Mouse (Mus musculus): ENCODE measurements at regions not wholly inside any gene's neighbourhood (a gene's known extent, or its start where the extent isn't known, plus 50 kb on each side); places are given as distances from the start of the nearest gene placed in this dataset.

DNA sequence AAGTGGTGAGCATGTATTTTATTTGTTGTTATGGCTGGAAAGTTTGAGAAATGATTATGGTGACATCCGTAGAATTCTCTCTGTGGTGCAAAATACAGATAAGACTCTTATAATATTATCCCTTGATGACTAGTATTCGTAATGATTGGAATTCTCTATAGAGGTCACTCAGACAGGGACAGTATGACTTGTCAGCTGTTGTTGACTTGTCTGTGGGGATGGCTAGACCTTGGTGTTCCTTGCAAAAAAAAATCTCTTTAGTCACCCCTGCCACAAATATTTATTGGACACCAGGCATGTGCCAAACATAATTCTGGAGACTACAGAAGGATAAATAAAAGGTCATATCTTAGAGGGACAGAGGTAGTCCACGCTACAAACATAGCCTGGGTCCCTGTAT is 1360.6 kb downstream of the Gsdmc2 start:
- H3K4me2 ChIP-seq (ENCODE audit: low read depth): no peak overlapping the region
- 90% methylated on average over 3 of the region's 3 CpGs for WGBS
- ATAC-seq (ENCODE audit: insufficient read depth, low FRiP score, low TSS enrichment): no peak
- H3K9me3 ChIP-seq (ENCODE audit: control insufficient read depth, low read length): no peaks in the 10 kb centered on the region
- no peaks in the 10 kb centered on the region for H3K4me1 ChIP-seq (ENCODE audit: control insufficient read depth, insufficient read depth, low read length)
- no peaks in the 10 kb centered on the region for H3K36me3 ChIP-seq (ENCODE audit: control insufficient read depth, insufficient read depth, low read length)
- no peak for DNase-seq (ENCODE audit: low spot score)
- no peak overlapping the region for H3K9ac ChIP-seq (ENCODE audit: low read length)
- no peak overlapping the region for H3K4me3 ChIP-seq (ENCODE audit: low read depth, low read length)
- H3K27ac ChIP-seq (ENCODE audit: low read depth, low read length): no peak overlapping the region
- H3K27me3 ChIP-seq (ENCODE audit: control insufficient read depth, insufficient read depth, low read length): no peaks in the 10 kb centered on the region

DNA sequence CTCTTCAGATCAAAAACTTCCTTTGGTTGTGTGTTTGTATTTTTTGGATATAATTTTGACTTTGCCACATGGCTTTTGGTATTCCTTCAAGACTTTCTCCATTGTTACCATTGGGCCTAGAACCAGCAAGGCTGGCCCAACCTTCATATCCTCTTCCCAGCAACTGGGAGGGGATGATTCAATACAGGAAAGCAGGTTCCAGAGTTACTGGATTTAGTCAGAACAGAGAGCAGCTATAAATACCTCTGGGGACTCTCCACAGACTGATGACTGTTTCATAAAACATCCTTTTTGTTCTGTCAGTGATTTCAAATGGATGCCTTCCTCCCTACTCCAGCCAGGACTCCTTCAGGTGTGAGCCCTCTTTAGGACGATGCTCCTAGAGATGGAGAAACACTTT is 1361.4 kb downstream of the Gsdmc2 start:
- Histone ChIP-seq H3K9me3 (ENCODE audit: control insufficient read depth, low read length) (no peaks in the 10 kb centered on the region), H3K4me1 (ENCODE audit: control insufficient read depth, insufficient read depth, low read length) (no peaks in the 10 kb centered on the region), H3K27ac (ENCODE audit: low read depth, low read length) (no peak overlapping the region), H3K27me3 (ENCODE audit: control insufficient read depth, insufficient read depth, low read length) (no peaks in the 10 kb centered on the region), H3K4me2 (ENCODE audit: low read depth) (no peak overlapping the region), H3K9ac (ENCODE audit: low read length) (no peak overlapping the region), H3K36me3 (ENCODE audit: control insufficient read depth, insufficient read depth, low read length) (no peaks in the 10 kb centered on the region), H3K4me3 (ENCODE audit: low read depth, low read length) (no peak overlapping the region)
- 88% methylated on average over 1 of the region's 1 CpGs for WGBS
- DNase-seq (ENCODE audit: low spot score) (no peak), ATAC-seq (ENCODE audit: insufficient read depth, low FRiP score, low TSS enrichment) (no peak)

DNA sequence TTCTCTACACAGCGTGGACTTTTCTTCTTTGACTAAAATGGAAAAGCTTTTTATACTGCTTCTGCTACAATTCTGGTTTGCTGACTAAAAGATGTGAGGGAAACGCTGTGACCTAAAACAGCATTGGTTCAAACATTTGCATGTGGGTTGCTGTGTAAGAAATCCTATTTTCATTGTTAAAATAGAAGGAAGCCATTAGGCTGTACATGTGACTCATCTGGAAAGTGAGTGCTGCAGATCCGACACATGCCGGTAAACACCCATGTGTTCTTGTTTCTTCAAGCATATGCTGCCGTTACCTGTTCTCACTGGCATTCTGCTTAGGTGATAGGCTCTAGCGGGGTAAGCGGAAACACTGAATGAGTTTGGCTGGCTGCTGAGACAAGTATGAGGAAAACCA is 1362.6 kb downstream of the Gsdmc2 start:
- H3K9ac ChIP-seq (ENCODE audit: low read length): no peak overlapping the region
- 85% methylated on average over 7 of the region's 7 CpGs for WGBS
- H3K9me3 ChIP-seq (ENCODE audit: control insufficient read depth, low read length): no peaks in the 10 kb centered on the region
- no peaks in the 10 kb centered on the region for H3K36me3 ChIP-seq (ENCODE audit: control insufficient read depth, insufficient read depth, low read length)
- no peaks in the 10 kb centered on the region for H3K27me3 ChIP-seq (ENCODE audit: control insufficient read depth, insufficient read depth, low read length)
- ATAC-seq (ENCODE audit: insufficient read depth, low FRiP score, low TSS enrichment) (no peak), DNase-seq (ENCODE audit: low spot score) (no peak)
- no peak overlapping the region for H3K27ac ChIP-seq (ENCODE audit: low read depth, low read length)
- H3K4me3 ChIP-seq (ENCODE audit: low read depth, low read length): no peak overlapping the region
- H3K4me2 ChIP-seq (ENCODE audit: low read depth): no peak overlapping the region
- H3K4me1 ChIP-seq (ENCODE audit: control insufficient read depth, insufficient read depth, low read length): no peaks in the 10 kb centered on the region

DNA sequence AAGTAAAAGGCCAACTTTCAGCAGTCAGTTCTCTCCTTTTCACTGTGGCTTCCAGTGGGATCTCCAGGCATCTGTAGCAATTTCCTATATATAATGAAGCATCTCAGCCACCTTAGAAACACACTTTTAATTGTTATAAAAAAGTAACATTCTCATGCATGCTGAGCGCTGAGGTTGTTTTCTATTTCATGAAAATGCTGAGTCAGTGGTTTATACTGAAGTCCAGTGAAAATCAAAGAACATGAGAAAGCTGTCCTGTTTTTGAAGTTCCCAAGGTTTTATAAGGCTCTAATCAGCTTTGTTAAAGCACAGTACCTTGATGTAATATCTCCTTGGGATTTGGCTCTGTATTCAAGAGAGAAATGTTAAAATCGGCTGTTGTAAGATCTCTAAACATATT is 1367.2 kb downstream of the Gsdmc2 start:
- Histone ChIP-seq H3K4me1 (ENCODE audit: control insufficient read depth, insufficient read depth, low read length) (no peaks in the 10 kb centered on the region), H3K9ac (ENCODE audit: low read length) (no peak overlapping the region), H3K27me3 (ENCODE audit: control insufficient read depth, insufficient read depth, low read length) (peaks cover 7% of the 10 kb centered on the region; the same call in 1 of the 2 replicates), H3K4me3 (ENCODE audit: low read depth, low read length) (no peak overlapping the region), H3K27ac (ENCODE audit: low read depth, low read length) (no peak overlapping the region), H3K9me3 (ENCODE audit: control insufficient read depth, low read length) (no peaks in the 10 kb centered on the region), H3K4me2 (ENCODE audit: low read depth) (no peak overlapping the region), H3K36me3 (ENCODE audit: control insufficient read depth, insufficient read depth, low read length) (no peaks in the 10 kb centered on the region)
- no peak for DNase-seq (ENCODE audit: low spot score)
- no peak for ATAC-seq (ENCODE audit: insufficient read depth, low FRiP score, low TSS enrichment)
- WGBS: 90% methylated on average over 2 of the region's 2 CpGs

DNA sequence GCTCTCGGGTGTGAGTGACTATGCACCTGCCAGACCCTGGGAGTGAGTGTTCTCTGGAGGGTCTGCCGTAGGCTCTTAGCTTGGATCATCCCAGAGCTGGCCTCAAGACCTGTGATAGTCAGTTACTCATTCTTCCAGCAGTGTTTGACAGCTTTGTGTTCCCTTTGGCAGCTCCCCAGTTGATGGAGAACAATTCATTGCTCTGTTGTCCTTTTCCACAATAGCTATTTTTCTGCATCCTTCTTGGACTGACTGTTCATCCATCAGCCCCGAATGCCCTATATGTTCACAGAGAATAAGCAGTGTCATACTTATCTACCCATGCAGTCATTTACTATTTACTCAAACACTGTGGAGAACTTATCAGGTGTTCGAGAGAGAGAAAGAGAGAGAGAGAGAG is 1368.5 kb downstream of the Gsdmc2 start:
- H3K9ac ChIP-seq (ENCODE audit: low read length): no peak overlapping the region
- no peak for ATAC-seq (ENCODE audit: insufficient read depth, low FRiP score, low TSS enrichment)
- peaks cover 10% of the 10 kb centered on the region; the same call in 1 of the 2 replicates for H3K27me3 ChIP-seq (ENCODE audit: control insufficient read depth, insufficient read depth, low read length)

DNA sequence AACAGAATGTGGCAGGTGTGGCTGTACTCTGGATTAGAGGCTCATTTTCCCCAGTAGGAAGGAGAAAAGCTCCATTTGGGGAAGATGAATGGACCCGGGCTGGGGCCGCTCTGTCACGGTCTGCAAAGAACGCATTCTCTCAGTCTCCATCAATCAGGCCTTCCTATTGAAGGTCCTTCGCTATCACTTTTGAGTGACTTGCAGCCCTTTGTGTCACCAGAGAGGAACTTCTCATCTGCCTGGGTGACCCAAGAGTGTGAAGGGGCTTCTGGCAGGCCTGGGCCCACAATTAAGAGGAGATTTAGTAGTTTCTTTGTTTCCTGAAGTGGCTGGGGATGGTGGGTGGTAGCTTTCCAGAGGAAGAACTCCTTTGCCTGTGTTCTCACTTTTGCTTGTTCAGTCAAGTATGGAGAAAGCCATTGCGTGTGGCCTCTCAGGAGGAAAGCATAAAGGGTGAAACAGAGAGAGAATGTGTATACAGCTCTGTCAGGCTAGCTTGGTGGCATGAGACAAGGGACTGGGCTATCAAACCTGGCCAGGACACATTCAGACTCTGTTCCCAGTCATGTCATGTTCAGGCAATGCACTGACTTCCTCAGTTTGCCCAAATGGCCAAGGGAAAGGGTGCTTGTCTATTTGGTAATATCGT is 1374.2 kb downstream of the Gsdmc2 start:
- no peak overlapping the region for H3K4me2 ChIP-seq (ENCODE audit: low read depth)
- 16% methylated on average over 7 of the region's 7 CpGs for WGBS
- DNase-seq (ENCODE audit: low spot score) (peak; percentile 69), ATAC-seq (ENCODE audit: insufficient read depth, low FRiP score, low TSS enrichment) (peak; percentile 91)
- H3K9me3 ChIP-seq (ENCODE audit: control insufficient read depth, low read length): no peaks in the 10 kb centered on the region
- H3K4me3 ChIP-seq (ENCODE audit: low read depth, low read length): no peak overlapping the region
- no peaks in the 10 kb centered on the region for H3K4me1 ChIP-seq (ENCODE audit: control insufficient read depth, insufficient read depth, low read length)
- no peaks in the 10 kb centered on the region for H3K36me3 ChIP-seq (ENCODE audit: control insufficient read depth, insufficient read depth, low read length)
- no peak overlapping the region for H3K9ac ChIP-seq (ENCODE audit: low read length)
- H3K27me3 ChIP-seq (ENCODE audit: control insufficient read depth, insufficient read depth, low read length): peaks cover 10% of the 10 kb centered on the region
- H3K27ac ChIP-seq (ENCODE audit: low read depth, low read length): no peak overlapping the region

More for the DNA sequence above, 1368.5 kb downstream of the Gsdmc2 start:
- WGBS: 86% methylated on average over 4 of the region's 4 CpGs
- Histone ChIP-seq H3K4me1 (ENCODE audit: control insufficient read depth, insufficient read depth, low read length) (no peaks in the 10 kb centered on the region), H3K4me2 (ENCODE audit: low read depth) (no peak overlapping the region), H3K36me3 (ENCODE audit: control insufficient read depth, insufficient read depth, low read length) (no peaks in the 10 kb centered on the region), H3K27ac (ENCODE audit: low read depth, low read length) (no peak overlapping the region), H3K4me3 (ENCODE audit: low read depth, low read length) (no peak overlapping the region), H3K9me3 (ENCODE audit: control insufficient read depth, low read length) (no peaks in the 10 kb centered on the region)
- DNase-seq (ENCODE audit: low spot score): no peak

DNA sequence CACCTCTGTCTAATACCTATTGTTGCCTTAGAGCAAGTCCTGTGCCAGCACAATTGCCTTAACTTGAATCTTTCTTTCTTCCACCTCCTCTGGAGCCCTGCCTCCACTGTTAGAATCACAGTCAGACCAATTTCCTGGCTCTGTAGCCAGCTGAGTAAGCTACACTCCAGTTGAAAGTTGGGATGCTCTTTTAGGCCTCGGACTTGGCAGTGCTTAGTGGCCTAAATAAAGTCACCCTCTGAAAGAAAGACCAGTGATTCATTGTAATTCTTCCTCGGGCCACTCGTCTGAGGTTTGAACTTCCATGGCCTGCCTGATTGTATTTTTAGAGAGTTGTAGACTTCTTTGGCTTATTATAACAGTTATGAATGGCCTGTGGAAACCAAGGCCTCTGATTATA is 1376.9 kb downstream of the Gsdmc2 start:
- Histone ChIP-seq H3K36me3 (ENCODE audit: control insufficient read depth, insufficient read depth, low read length) (no peaks in the 10 kb centered on the region), H3K9me3 (ENCODE audit: control insufficient read depth, low read length) (no peaks in the 10 kb centered on the region), H3K4me2 (ENCODE audit: low read depth) (no peak overlapping the region), H3K27ac (ENCODE audit: low read depth, low read length) (no peak overlapping the region), H3K4me3 (ENCODE audit: low read depth, low read length) (no peak overlapping the region), H3K9ac (ENCODE audit: low read length) (no peak overlapping the region), H3K4me1 (ENCODE audit: control insufficient read depth, insufficient read depth, low read length) (no peaks in the 10 kb centered on the region), H3K27me3 (ENCODE audit: control insufficient read depth, insufficient read depth, low read length) (peaks cover 6% of the 10 kb centered on the region; the same call in 1 of the 2 replicates)
- DNase-seq (ENCODE audit: low spot score): no peak
- WGBS: 44% methylated on average over 3 of the region's 3 CpGs
- ATAC-seq (ENCODE audit: insufficient read depth, low FRiP score, low TSS enrichment): no peak

DNA sequence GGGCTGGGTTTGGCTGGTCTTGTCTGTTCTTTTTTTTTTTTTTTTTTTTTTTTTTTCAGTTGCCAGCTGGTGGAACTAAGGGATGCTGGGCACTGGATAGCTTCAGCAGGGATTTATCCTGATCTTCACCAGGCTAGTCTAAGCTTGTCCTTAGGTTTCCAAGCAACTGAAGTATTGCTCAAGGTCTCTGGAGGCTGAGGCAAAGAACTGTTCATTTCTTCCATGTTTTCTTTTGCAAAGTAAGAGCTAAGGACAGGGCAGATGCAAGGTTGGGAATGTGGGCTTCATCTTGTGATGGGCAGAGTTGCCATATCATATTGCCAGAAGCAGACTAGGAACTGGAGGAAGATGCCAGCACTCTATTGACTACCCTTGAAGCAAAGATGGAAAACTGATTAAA is 1378.1 kb downstream of the Gsdmc2 start:
- Histone ChIP-seq H3K9me3 (ENCODE audit: control insufficient read depth, low read length) (no peaks in the 10 kb centered on the region), H3K27ac (ENCODE audit: low read depth, low read length) (no peak overlapping the region), H3K36me3 (ENCODE audit: control insufficient read depth, insufficient read depth, low read length) (no peaks in the 10 kb centered on the region), H3K9ac (ENCODE audit: low read length) (no peak overlapping the region), H3K4me1 (ENCODE audit: control insufficient read depth, insufficient read depth, low read length) (no peaks in the 10 kb centered on the region), H3K27me3 (ENCODE audit: control insufficient read depth, insufficient read depth, low read length) (no peaks in the 10 kb centered on the region; the same call in 1 of the 2 replicates), H3K4me2 (ENCODE audit: low read depth) (no peak overlapping the region), H3K4me3 (ENCODE audit: low read depth, low read length) (no peak overlapping the region)
- DNase-seq (ENCODE audit: low spot score) (no peak), ATAC-seq (ENCODE audit: insufficient read depth, low FRiP score, low TSS enrichment) (no peak)

DNA sequence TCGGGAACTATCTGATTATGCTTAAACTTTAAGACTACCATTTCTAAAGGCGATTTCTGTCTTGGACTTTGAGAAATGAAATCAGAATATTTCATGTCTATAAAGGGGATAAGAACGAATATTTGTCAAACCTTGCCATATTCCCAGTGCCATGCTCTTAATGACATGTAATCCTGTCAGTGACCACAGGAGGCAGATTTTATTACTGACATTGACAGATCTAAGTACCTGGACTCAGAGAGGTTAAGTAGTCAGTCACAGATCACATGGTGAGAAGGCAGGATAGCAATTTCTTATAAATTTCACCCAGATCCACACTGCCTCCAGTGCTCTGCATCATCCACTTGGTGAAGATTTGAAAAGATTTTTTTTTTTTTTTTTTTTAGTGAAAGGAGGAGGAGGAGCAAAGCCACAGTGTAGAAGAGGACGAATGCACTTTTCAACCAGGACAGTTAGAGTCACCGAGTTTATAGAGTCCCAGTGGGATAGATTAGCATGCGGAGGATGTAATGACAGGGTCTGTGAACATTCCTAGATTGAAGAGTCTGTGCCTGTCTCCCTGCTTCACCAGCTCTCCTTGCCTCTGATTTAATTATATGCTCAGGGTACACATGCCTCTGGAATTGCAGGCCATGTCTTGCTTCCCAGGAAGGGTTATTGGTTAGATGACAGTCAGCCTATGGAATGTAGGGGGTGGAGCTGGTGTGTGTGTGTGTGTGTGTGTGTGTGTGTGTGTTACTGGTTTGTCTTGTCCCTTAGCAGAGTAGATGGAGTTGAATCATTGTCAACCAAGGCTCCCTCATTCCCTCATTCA is 1379.7 kb downstream of the Gsdmc2 start:
- WGBS: 72% methylated on average over 6 of the region's 6 CpGs
- 0 out of 2 replicates have a peak, but pooled peaks have one; percentile 45 for ATAC-seq (ENCODE audit: insufficient read depth, low FRiP score, low TSS enrichment)
- no peak overlapping the region for H3K27ac ChIP-seq (ENCODE audit: low read depth, low read length)

More for the DNA sequence above, 1379.7 kb downstream of the Gsdmc2 start:
- Histone ChIP-seq H3K9ac (ENCODE audit: low read length) (no peak overlapping the region), H3K4me1 (ENCODE audit: control insufficient read depth, insufficient read depth, low read length) (no peaks in the 10 kb centered on the region), H3K4me2 (ENCODE audit: low read depth) (no peak overlapping the region), H3K9me3 (ENCODE audit: control insufficient read depth, low read length) (no peaks in the 10 kb centered on the region), H3K4me3 (ENCODE audit: low read depth, low read length) (no peak overlapping the region), H3K27me3 (ENCODE audit: control insufficient read depth, insufficient read depth, low read length) (no peaks in the 10 kb centered on the region; the same call in 1 of the 2 replicates), H3K36me3 (ENCODE audit: control insufficient read depth, insufficient read depth, low read length) (no peaks in the 10 kb centered on the region)
- DNase-seq (ENCODE audit: low spot score): no peak
